Mouse (Mus musculus) adrenal gland, adult (tissue): Measurements from ENCODE around the gene Ccl12.

Source experiments
- DNase-seq, 2 experiments: peaks; one replicate each; pipeline ENCODE4 v3.0.0; 2022 to 2023; ENCODE audit warnings: low spot score in 1 of 2; ENCODE audit not compliant: inconsistent age in 2 of 2

The Ccl12 gene

DNA sequence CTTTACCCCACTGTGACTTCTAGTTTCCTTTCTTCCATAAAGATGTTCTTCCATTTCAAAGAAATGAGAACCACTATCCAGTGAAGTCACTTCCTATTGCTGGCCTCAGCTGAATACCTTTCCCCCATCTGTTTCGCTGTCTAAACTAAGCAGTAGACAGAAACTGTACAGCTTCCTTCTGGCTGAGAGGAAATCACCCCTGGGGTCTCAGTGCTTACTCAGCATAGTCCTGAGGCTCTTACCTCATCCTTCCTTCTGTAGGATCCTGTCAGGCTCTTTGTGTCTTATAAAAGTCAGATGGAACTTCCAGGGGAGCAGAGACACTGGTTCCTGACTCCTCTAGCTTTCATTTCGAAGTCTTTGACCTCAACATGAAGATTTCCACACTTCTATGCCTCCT is at the start of gene Ccl12:
Ccl12 (plus strand) TSS at position 317 of the 400 bp plus-strand sequence.
- DNase-seq, result no peak

DNA sequence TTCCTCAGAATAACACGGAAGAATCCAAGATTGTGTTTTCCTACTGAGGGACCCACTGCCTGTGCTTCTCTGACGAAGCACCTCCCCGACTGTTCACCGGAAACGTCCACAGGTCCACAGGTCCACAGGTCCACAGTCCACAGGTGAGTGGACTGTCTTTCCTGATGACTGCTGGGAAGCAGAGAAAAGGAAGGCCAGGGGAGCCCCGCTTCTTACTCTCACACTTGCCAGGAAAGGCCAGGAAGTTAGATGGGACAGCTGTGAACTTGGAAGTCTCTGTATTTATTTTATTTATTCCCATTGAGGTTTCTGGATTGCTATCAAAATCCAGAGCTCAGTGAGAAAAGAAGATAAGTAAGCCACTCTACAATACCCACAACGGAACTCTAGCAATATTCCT is 47.8 kb upstream of the Ccl12 start:
- no peak for DNase-seq

DNA sequence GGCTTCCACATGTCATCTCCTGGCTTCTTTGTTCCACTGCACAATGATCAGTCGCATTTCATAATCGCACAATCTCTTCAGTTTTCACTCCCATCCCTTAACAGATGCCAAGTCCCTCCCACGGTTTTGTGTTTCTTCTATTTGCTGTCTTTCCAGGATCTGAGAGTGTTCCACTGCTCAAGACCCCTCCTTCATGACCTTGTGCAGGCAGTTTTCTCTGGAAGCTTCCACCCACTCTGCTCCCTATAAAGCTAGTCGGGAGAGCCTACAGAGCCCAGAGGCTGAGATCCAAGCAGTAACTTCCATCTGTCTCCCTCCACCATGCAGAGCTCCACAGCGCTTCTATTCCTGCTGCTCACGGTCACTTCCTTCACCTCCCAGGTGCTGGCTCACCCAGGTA is 44.0 kb upstream of the Ccl12 start, which contains the start of gene Ccl11:
Ccl11 (plus strand) TSS at position 178 of the 400 bp plus-strand sequence.
- no peak for DNase-seq

GRCm38 (mm10) chr11:82062226-82062625 is 39.4 kb upstream of the Ccl12 start:
- no peak for DNase-seq

- peak in 1 of 2 experiments; percentile 45 for DNase-seq
Measured at GRCm38 (mm10) chr11:82063454-82063853, 38.2 kb upstream of the Ccl12 start.

DNA sequence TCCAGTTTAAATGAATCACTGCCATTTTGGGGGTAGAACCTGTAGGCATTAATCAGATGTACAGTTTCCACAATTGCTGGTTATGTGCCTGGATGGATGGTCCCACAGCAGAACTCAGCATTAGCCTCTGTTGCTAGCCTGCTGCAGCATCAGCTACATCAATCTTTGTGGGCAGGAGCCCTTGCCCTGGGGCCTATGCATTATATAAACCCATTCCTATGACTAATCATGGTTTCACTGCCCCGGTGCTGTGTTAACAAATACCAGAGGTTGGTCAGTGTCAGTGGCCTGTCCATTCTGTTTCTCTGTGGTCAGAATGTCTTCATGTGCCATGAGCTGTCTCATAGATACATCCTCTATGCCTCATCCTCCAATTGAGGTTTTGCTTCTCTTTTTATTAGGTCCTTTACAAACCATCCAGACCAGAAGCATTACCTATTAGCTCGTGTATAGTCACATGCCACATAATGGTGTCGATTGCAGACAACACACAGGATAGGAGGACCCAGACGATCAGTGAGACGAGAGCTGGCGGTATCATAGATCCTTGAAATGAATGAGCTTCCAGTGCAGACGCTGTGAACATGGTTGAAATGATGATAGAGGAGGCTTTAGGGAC is 34.6 kb upstream of the Ccl12 start:
- no peak for DNase-seq

GRCm38 (mm10) chr11:82071076-82071475 is 30.6 kb upstream of the Ccl12 start:
- DNase-seq, result no peak

GRCm38 (mm10) chr11:82072374-82072773 is 29.3 kb upstream of the Ccl12 start:
- peak in 1 of 2 experiments; percentile 45 for DNase-seq

DNA sequence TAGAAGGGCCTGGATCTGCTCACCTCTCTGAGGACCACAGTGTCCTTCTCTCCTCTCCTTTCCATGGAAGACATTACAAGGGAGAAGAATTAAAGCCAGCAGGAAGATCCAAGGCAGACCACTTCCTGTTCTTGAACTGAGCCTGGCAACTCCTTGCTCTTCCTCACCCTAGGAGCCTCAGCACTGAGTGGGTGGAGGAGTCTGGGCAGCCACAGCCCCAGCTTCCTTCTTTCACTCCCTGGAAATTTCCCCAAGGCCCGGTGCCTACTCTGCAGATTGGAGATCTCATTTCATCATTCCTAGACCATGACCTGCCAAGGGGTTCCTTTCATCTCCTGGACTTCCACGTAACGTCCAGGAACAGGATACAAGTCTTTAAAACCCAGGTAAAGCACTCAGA is 28.7 kb upstream of the Ccl12 start:
- no peak for DNase-seq

- DNase-seq, result no peak
Measured at GRCm38 (mm10) chr11:82073686-82074085, 28.0 kb upstream of the Ccl12 start.

GRCm38 (mm10) chr11:82077031-82077430 is 24.6 kb upstream of the Ccl12 start:
- no peak for DNase-seq

DNA sequence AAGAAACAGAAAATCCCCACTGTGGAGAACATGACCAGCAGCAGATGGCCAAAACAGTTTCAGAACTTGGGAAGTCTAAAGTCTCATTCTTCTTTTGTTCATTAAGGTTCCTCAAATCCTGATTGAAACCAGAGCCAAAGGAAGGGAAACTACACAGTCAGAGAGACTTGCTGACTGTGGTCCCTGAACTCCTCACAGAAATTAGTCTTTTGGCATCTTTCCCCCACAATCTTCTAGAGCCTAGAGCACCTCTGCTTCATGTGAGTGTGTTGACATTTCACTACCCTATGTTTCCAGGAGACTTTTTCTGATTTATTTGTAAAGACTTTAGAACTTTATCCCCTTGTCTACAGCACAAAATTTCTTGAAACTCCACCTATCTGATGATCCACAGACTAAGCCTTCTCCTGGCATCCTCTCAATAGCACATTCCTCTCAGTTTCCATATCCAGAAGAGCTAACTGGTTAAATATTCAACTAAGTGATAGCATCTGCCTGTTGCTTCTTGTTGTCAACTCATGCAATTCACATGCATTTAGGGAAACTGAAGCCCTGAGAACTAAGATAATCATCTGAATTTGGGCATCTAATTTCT is 23.4 kb upstream of the Ccl12 start:
- DNase-seq, result no peak

GRCm38 (mm10) chr11:82080865-82081264 is 20.8 kb upstream of the Ccl12 start:
- peak in 1 of 2 experiments; percentile 31 for DNase-seq

DNA sequence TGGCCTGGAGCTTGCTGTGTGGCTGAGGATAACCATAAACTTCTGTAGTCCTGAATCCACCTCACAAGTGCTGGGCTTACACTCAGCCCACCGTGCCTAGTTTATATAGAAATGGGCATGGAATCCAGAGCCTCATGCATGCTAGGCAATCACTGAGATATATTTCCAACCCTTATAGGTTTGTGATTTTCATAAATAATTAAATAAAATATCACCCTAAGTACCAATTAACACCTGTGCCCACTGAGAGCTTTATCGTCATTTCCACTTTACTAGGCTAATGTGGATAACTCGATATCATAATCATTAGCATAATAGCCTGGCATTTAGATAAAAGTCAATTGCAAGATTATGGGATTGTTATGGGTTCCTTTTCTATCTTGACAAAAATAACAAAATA is 17.3 kb upstream of the Ccl12 start:
- DNase-seq, result no peak

GRCm38 (mm10) chr11:82099511-82100323 is 1.9 kb upstream of the Ccl12 start:
- DNase-seq, result no peak

DNA sequence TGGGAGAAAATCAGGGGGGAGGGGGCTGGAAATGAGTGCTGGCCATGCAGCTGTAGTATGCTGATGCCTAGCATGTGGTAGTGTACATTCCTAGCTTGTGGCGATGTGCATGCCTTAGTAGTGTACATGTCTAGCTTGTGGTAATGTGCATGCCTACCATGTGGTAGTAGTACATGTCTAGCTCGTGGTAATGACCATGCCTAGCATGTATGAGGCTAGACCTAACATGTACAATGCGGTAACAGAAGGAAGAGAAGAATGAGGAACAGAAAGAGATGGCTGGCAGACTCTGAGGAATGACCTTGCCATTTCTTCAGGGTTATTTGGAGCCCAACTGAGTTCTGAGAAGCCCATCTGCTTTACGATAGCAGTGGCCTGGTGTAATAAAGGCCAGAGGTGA is 558 bp upstream of the Ccl12 start:
- DNase-seq, result no peak

GRCm38 (mm10) chr11:82109611-82110010 is 8.0 kb downstream of the Ccl12 start:
- DNase-seq, result no peak

DNA sequence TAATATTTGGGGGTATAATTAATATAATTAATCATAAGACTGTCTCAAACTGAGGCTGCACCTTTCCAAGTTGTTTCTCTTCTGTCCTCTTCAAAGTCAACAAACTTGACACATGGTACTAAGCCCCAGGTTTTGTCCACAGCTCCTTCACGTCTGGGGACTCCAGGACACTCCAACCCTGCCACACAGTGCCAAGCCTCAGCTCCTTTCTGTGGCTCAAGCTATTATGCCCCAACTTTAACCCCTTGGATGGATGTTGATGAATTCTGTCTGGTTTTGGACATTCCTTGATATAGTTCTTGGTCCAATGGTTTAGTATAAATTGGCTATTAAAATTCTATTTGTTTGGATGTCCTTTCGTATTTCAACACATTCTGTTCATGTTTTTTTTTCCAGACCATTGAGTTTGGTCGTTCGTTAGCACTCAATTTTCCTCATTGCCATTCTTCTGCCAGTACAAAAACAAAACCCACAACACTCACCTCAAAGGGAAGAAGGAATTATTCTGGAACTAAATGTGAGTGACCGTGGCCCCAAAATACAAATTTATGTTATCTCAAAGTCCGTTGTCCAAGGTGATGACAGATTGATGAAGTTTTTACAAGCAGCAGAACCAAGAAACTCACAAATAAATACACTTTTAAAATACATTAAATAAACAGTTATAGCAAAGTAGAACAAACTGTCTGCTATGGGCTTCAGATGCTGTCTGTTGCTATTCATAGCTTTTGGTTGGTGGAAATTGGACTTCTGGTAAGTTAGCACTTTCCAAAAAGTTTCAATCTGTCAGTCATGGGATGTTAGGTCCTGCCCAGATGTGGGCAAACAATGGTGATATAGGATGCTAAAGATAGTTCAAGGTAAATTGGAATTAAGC is 9.0 kb downstream of the Ccl12 start:
- DNase-seq, result no peak

DNA sequence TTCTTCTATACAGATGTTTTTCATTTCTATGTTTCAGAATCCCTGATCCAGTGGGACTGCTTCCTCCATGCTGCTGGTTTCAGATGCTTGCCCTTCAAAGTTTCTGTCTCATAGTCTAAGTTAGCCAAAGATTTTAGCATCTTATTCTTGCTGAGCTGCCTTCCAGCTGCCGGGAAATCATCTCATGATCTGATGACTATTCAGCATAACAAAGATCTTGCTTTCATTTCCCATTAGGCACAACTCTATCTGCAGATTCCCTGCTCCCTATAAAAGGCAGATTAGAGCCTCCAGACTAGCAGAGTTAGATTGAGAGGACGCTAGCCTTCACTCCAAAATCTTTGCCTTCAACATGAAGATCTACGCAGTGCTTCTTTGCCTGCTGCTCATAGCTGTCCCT is 13.2 kb downstream of the Ccl12 start, which contains the start of gene Ccl8:
Ccl8 (plus strand) TSS at position 301 of the 400 bp plus-strand sequence.
- DNase-seq, result no peak

DNA sequence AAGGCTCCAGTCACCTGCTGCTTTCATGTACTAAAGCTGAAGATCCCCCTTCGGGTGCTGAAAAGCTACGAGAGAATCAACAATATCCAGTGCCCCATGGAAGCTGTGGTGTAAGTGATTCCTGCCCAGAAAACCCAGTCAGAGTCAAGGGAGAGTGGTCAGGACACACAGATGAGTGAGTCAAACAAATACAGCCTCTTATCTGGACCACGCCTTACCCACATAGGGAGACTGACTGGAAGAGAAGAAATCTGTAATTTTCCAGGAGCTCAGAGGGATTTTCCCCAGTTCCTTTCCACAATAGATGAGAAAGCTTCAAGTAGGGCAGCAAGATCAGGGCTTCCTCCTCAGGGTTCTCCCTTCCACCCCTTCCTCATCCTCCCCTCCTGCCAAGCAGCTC is 14.4 kb downstream of the Ccl12 start:
- DNase-seq, result no peak

- DNase-seq, result peak in 1 of 2 experiments; percentile 20
Measured at GRCm38 (mm10) chr11:82132977-82133376, 31.3 kb downstream of the Ccl12 start.
